Mouse (Mus musculus): ENCODE results near the gene Tln1. TPM values are rescaled to one million over a fixed set of nuclear protein-coding genes. Genes with fewer than 3 reads are reported as not detected.
"Not testable (repeated sequence)": the region's sequence is repeated elsewhere in the genome, so short reads cannot be mapped to it uniquely, and the experiment has no call there.

Tln1 gene
- polyA plus RNA-seq, 1 experiment from 2014 or later = 73.9 TPM

- Histone ChIP-seq H3K27me3 (no peaks in the 10 kb centered on the region), H3K27ac (peak overlapping the region; percentile 87), H3K9me3 (no peaks in the 10 kb centered on the region), H3K4me3 (peak overlapping the region; percentile 18), H3K36me3 (peaks cover 29% of the 10 kb centered on the region), H3K9ac (peak overlapping the region; percentile 47), H3K4me1 (peaks cover 50% of the 10 kb centered on the region), H3K4me2 (replicated peaks) (peak overlapping the region; percentile 41)
- 17% methylated on average over 13 of the region's 13 CpGs for WGBS
- no peak for ATAC-seq (ENCODE audit: insufficient number of reproducible peaks, insufficient read depth, low FRiP score, low TSS enrichment)
These were observed 3.7 kb downstream of the Tln1 start for GRCm38 (mm10) chr4:43558631-43559356.

GRCm38 (mm10) chr4:43558028-43558630, 4.4 kb downstream of the Tln1 start:
- Histone ChIP-seq H3K27me3 (no peaks in the 10 kb centered on the region), H3K36me3 (peaks cover 36% of the 10 kb centered on the region), H3K9me3 (no peaks in the 10 kb centered on the region), H3K9ac (peak overlapping the region; percentile 47; the same call in 1 of the 2 replicates), H3K4me2 (replicated peaks) (peak overlapping the region; percentile 41), H3K27ac (peak overlapping the region; percentile 87), H3K4me3 (peak overlapping the region; percentile 18), H3K4me1 (peaks cover 43% of the 10 kb centered on the region)
- WGBS = 18% methylated on average over 5 of the region's 5 CpGs
- no peak for ATAC-seq (ENCODE audit: insufficient number of reproducible peaks, insufficient read depth, low FRiP score, low TSS enrichment)

DNA sequence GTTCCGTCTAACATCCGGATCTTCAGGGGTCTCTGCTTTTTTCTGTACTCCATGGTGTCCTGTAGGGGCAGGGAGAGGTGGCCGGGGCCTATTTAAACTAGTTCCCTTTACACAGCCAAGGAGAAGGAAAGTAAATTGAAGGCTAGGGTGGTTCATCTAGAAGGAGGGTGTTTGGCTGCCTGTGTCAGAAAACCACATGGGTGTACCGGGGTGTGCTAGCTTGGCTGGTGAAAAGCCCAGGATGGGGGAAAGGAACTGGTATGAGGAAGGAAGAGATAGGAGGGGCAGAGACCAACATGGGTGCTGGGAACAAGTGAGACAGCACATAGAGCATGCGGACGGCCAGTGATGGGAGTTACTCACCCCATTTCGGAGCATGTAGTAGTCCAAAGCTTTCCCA, 6.6 kb downstream of the Tln1 start:
- Histone ChIP-seq H3K4me3 (no peak overlapping the region), H3K4me2 (replicated peaks) (no peak overlapping the region), H3K9me3 (no peaks in the 10 kb centered on the region), H3K9ac (no peak overlapping the region), H3K27ac (no peak overlapping the region), H3K27me3 (no peaks in the 10 kb centered on the region), H3K4me1 (peaks cover 37% of the 10 kb centered on the region), H3K36me3 (peaks cover 56% of the 10 kb centered on the region)
- 95% methylated on average over 7 of the region's 7 CpGs for WGBS
- no peak for ATAC-seq (ENCODE audit: insufficient number of reproducible peaks, insufficient read depth, low FRiP score, low TSS enrichment)

GRCm38 (mm10) chr4:43553891-43554290, 8.6 kb downstream of the Tln1 start:
- H3K36me3 ChIP-seq = peaks cover 76% of the 10 kb centered on the region
- no peak overlapping the region for H3K4me3 ChIP-seq
- no peak overlapping the region for H3K9ac ChIP-seq
- H3K27me3 ChIP-seq = no peaks in the 10 kb centered on the region
- H3K4me1 ChIP-seq = peaks cover 16% of the 10 kb centered on the region
- H3K4me2 ChIP-seq (replicated peaks) = no peak overlapping the region
- ATAC-seq (ENCODE audit: insufficient number of reproducible peaks, insufficient read depth, low FRiP score, low TSS enrichment) = no peak
- no peaks in the 10 kb centered on the region for H3K9me3 ChIP-seq
- no peak overlapping the region for H3K27ac ChIP-seq

DNA sequence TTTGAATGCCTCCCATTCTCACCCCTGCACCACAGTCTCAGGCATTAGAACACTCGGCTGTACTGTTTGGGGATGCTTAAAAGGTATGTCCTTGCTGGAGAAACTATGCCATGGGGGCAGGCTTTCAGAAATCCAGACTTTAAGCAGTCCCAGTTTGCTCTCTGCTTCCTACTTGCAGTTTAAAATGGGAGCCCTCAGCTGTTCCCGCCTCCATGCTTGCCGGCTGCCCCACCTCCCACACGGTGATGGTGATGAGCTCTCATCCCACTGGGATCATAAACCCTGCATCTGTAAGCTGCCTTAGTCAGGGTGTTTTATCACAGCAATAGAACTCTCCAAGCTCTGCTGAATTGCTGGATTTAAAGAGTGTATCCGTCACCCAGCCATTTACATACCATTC, 10.1 kb downstream of the Tln1 start:
- no peak for ATAC-seq (ENCODE audit: insufficient number of reproducible peaks, insufficient read depth, low FRiP score, low TSS enrichment)
- Histone ChIP-seq H3K27me3 (no peaks in the 10 kb centered on the region), H3K9me3 (no peaks in the 10 kb centered on the region), H3K9ac (no peak overlapping the region), H3K27ac (no peak overlapping the region), H3K36me3 (peaks cover 91% of the 10 kb centered on the region), H3K4me2 (replicated peaks) (no peak overlapping the region), H3K4me3 (no peak overlapping the region), H3K4me1 (peaks cover 2% of the 10 kb centered on the region)
- 95% methylated on average over 5 of the region's 5 CpGs for WGBS

DNA sequence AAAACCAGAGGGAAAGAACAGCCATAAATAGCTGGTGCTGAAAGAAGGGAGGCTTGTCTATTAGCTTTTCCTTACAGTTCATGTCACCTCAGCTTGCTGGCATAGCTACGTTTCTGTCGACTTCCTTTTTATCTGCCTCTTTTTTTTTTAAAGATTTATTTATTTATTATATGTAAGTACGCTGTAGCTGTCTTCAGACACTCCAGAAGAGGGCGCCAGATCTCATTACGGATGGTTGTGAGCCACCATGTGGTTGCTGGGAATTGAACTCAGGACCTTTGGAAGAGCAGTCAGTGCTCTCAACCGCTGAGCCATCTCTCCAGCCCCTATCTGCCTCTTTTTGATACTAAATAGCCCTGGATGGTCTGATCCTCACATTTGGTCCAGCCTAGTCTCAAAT, 10.6 kb downstream of the Tln1 start:
- not testable (repeated sequence) for H3K9me3 ChIP-seq; ATAC-seq (ENCODE audit: insufficient number of reproducible peaks, insufficient read depth, low FRiP score, low TSS enrichment); H3K4me1 ChIP-seq; H3K27me3 ChIP-seq; H3K4me2 ChIP-seq (replicated peaks); H3K9ac ChIP-seq; H3K27ac ChIP-seq; H3K4me3 ChIP-seq
- peaks cover 97% of the 10 kb centered on the region for H3K36me3 ChIP-seq
- 89% methylated on average over 6 of the region's 6 CpGs for WGBS

DNA sequence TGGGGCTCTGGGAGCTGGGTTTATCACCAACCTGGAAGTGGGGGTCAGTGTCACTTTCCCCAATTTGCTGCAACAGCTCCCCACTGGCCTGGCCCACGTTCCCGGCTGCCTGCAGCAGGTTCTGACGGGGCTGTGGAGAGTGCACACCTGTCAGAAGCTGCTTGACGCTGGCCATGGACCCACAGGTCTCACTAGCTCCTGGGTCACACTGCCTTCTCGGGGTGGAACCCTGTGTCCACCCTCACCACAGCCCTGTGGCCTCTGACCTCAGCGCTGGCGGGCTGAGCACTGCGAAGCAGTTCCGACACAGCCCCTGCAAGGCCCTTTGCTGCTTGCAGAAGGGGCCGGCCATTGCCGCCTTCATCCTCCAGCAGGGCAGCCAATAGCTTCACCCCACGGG, 13.4 kb downstream of the Tln1 start:
- no peak overlapping the region for H3K4me3 ChIP-seq
- H3K27ac ChIP-seq = no peak overlapping the region
- H3K9me3 ChIP-seq = no peaks in the 10 kb centered on the region
- 0 out of 2 replicates have a peak, but pooled peaks have one; percentile 47 for ATAC-seq (ENCODE audit: insufficient number of reproducible peaks, insufficient read depth, low FRiP score, low TSS enrichment)
- no peaks in the 10 kb centered on the region for H3K27me3 ChIP-seq
- no peak overlapping the region for H3K4me2 ChIP-seq (replicated peaks)
- 87% methylated on average over 12 of the region's 12 CpGs for WGBS
- no peak overlapping the region for H3K9ac ChIP-seq
- no peaks in the 10 kb centered on the region for H3K4me1 ChIP-seq
- H3K36me3 ChIP-seq = peaks cover 98% of the 10 kb centered on the region

GRCm38 (mm10) chr4:43547160-43547559, 15.3 kb downstream of the Tln1 start:
- Histone ChIP-seq H3K27me3 (no peaks in the 10 kb centered on the region), H3K4me2 (replicated peaks) (no peak overlapping the region), H3K9me3 (no peaks in the 10 kb centered on the region), H3K4me3 (no peak overlapping the region), H3K36me3 (peaks cover 98% of the 10 kb centered on the region), H3K27ac (no peak overlapping the region), H3K4me1 (no peaks in the 10 kb centered on the region), H3K9ac (no peak overlapping the region)
- no peak for ATAC-seq (ENCODE audit: insufficient number of reproducible peaks, insufficient read depth, low FRiP score, low TSS enrichment)
- 94% methylated on average over 8 of the region's 8 CpGs for WGBS

- H3K4me1 ChIP-seq = 0 out of 2 replicates have a peak, but pooled peaks cover 3% of the 10 kb centered on the region
- H3K9me3 ChIP-seq = no peaks in the 10 kb centered on the region
- WGBS = 96% methylated on average over 12 of the region's 12 CpGs
- no peak overlapping the region for H3K4me2 ChIP-seq (replicated peaks)
- no peak overlapping the region for H3K27ac ChIP-seq
- no peaks in the 10 kb centered on the region for H3K27me3 ChIP-seq
- H3K4me3 ChIP-seq = no peak overlapping the region
- no peak for ATAC-seq (ENCODE audit: insufficient number of reproducible peaks, insufficient read depth, low FRiP score, low TSS enrichment)
- H3K36me3 ChIP-seq = peaks cover 100% of the 10 kb centered on the region
- no peak overlapping the region for H3K9ac ChIP-seq
These were observed 16.0 kb downstream of the Tln1 start for GRCm38 (mm10) chr4:43546375-43547047.

- ATAC-seq (ENCODE audit: insufficient number of reproducible peaks, insufficient read depth, low FRiP score, low TSS enrichment) = no peak
These were observed 20.4 kb downstream of the Tln1 start for GRCm38 (mm10) chr4:43542044-43542443.

DNA sequence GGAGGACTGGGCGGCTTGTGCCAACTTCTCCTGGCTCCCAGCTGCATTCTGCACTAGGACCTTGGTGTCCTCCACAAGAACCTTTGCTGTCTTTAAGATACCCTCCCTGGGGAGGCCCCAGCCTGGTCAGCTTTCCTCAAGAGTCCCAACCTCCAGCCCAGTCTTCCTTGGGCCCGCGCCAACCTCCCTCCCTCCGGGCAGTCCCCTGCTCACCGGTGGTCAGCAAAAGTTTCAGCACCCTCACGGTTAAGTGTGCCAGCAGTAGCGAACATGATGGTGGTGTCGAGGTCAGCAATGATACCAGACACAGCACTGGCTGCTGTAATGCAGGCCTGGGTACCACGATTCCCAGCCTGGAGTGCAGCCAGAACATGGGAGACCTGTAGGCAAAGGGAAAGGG, 26.5 kb downstream of the Tln1 start:
- no peak overlapping the region for H3K4me3 ChIP-seq
- H3K9ac ChIP-seq = no peak overlapping the region
- ATAC-seq (ENCODE audit: insufficient number of reproducible peaks, insufficient read depth, low FRiP score, low TSS enrichment) = no peak
- H3K27ac ChIP-seq = no peak overlapping the region
- no peaks in the 10 kb centered on the region for H3K27me3 ChIP-seq
- H3K36me3 ChIP-seq = peaks cover 94% of the 10 kb centered on the region
- no peak overlapping the region for H3K4me2 ChIP-seq (replicated peaks)
- 93% methylated on average over 9 of the region's 9 CpGs for WGBS
- H3K4me1 ChIP-seq = no peaks in the 10 kb centered on the region
- H3K9me3 ChIP-seq = no peaks in the 10 kb centered on the region

More at GRCm38 (mm10) chr4:43542044-43542443, 20.4 kb downstream of the Tln1 start:
- 0 out of 2 replicates have a peak overlapping the region, but pooled peaks have one; percentile 30 for H3K27ac ChIP-seq
- H3K9ac ChIP-seq = no peak overlapping the region
- H3K4me2 ChIP-seq (replicated peaks) = no peak overlapping the region
- 0 out of 2 replicates have a peak, but pooled peaks cover 3% of the 10 kb centered on the region for H3K4me1 ChIP-seq
- no peaks in the 10 kb centered on the region for H3K9me3 ChIP-seq
- WGBS = 53% methylated on average over 3 of the region's 3 CpGs
- peaks cover 94% of the 10 kb centered on the region for H3K36me3 ChIP-seq
- no peak overlapping the region for H3K4me3 ChIP-seq
- no peaks in the 10 kb centered on the region for H3K27me3 ChIP-seq

- Histone ChIP-seq H3K36me3 (peaks cover 95% of the 10 kb centered on the region), H3K27ac (no peak overlapping the region), H3K9ac (no peak overlapping the region), H3K27me3 (no peaks in the 10 kb centered on the region), H3K9me3 (no peaks in the 10 kb centered on the region), H3K4me3 (no peak overlapping the region), H3K4me2 (replicated peaks) (no peak overlapping the region), H3K4me1 (no peaks in the 10 kb centered on the region)
- WGBS = 87% methylated on average over 8 of the region's 8 CpGs
- ATAC-seq (ENCODE audit: insufficient number of reproducible peaks, insufficient read depth, low FRiP score, low TSS enrichment) = no peak
These were observed 26.9 kb downstream of the Tln1 start for GRCm38 (mm10) chr4:43535628-43536027.

All from embryonic facial prominence, embryonic 12.5 days (tissue).